Mouse (Mus musculus): Measurements from ENCODE around the gene Npas2.

GRCm38 (mm10) chr1:39176690-39177089 is 16.8 kb upstream of the Npas2 start:
- TF ChIP-seq CTCF (IDR thresholded peaks at IDR 0.05; ENCODE audit: extremely low read depth, insufficient read length, insufficient replicate concordance, low read depth, low read length) (no peak), POLR2A (IDR thresholded peaks at IDR 0.05; ENCODE audit: low read depth, low read length) (no peak)
